Mouse (Mus musculus): ENCODE data around the gene Gpr89. TPM values are rescaled to one million over a fixed set of nuclear protein-coding genes. Genes with fewer than 3 reads are reported as not detected.

Gene Gpr89
- polyA plus RNA-seq, 1 experiment from 2014 or later, result 38.1 TPM

- Histone ChIP-seq H3K36me3 (replicated peaks) (peaks cover 54% of the 10 kb centered on the region), H3K4me1 (no peaks in the 10 kb centered on the region), H3K27ac (replicated peaks) (no peak overlapping the region), H3K9me3 (no peaks in the 10 kb centered on the region), H3K4me3 (no peak overlapping the region), H3K27me3 (replicated peaks; ENCODE audit: low read depth, poor library complexity, severe bottlenecking) (no peaks in the 10 kb centered on the region)
- no peak for DNase-seq (ENCODE audit: low spot score)
- 93% methylated on average over 3 of the region's 3 CpGs for WGBS
Measured at GRCm38 (mm10) chr3:96867863-96868262, 37.3 kb downstream of the Gpr89 start.

- H3K27ac ChIP-seq (replicated peaks), result no peak overlapping the region
- no peaks in the 10 kb centered on the region for H3K4me1 ChIP-seq
- H3K36me3 ChIP-seq (replicated peaks), result 0 out of 2 replicates have a peak, but pooled peaks cover 3% of the 10 kb centered on the region
- DNase-seq (ENCODE audit: low spot score), result no peak
- H3K4me3 ChIP-seq, result no peak overlapping the region
- H3K9me3 ChIP-seq, result no peaks in the 10 kb centered on the region
- WGBS, result 94% methylated on average over 5 of the region's 5 CpGs
- no peaks in the 10 kb centered on the region for H3K27me3 ChIP-seq (replicated peaks; ENCODE audit: low read depth, poor library complexity, severe bottlenecking)
Measured at GRCm38 (mm10) chr3:96860498-96860897, 44.6 kb downstream of the Gpr89 start.

- no peak for DNase-seq (ENCODE audit: low spot score)
- H3K9me3 ChIP-seq, result no peaks in the 10 kb centered on the region
- WGBS, result 71% methylated on average over 3 of the region's 3 CpGs
Measured at GRCm38 (mm10) chr3:96855833-96856232, 49.3 kb downstream of the Gpr89 start.

DNA sequence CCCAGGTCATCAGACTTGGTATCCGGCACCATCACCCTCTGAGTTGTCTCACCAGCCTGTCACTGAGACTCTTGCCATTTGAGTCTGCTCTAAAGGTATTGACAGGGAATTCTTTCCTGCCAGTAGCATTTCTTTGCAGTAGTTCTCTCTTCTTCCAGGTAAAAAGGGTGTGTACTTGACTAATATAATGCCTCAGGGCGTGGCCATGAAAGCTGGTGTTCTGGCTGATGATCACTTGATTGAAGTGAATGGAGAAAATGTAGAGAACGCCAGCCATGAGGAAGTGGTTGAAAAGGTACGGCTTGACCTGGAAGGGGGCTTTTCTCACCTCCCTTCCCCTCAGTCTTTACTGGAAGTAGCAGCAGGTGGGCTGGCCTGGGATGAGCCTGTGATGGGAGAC, 50.8 kb downstream of the Gpr89 start:
- H3K4me1 ChIP-seq, result no peaks in the 10 kb centered on the region
- H3K27ac ChIP-seq (replicated peaks), result no peak overlapping the region
- no peaks in the 10 kb centered on the region for H3K36me3 ChIP-seq (replicated peaks)
- no peaks in the 10 kb centered on the region for H3K27me3 ChIP-seq (replicated peaks; ENCODE audit: low read depth, poor library complexity, severe bottlenecking)
- DNase-seq (ENCODE audit: low spot score), result no peak
- H3K4me3 ChIP-seq, result no peak overlapping the region
- 88% methylated on average over 4 of the region's 4 CpGs for WGBS
- H3K9me3 ChIP-seq, result no peaks in the 10 kb centered on the region

More at GRCm38 (mm10) chr3:96855833-96856232, 49.3 kb downstream of the Gpr89 start:
- Histone ChIP-seq H3K36me3 (replicated peaks) (0 out of 2 replicates have a peak, but pooled peaks cover 3% of the 10 kb centered on the region), H3K27me3 (replicated peaks; ENCODE audit: low read depth, poor library complexity, severe bottlenecking) (no peaks in the 10 kb centered on the region), H3K27ac (replicated peaks) (no peak overlapping the region), H3K4me3 (no peak overlapping the region), H3K4me1 (no peaks in the 10 kb centered on the region)

- 81% methylated on average over 6 of the region's 6 CpGs for WGBS
- no peak overlapping the region for H3K27ac ChIP-seq (replicated peaks)
- peaks cover 6% of the 10 kb centered on the region for H3K4me1 ChIP-seq
- H3K27me3 ChIP-seq (replicated peaks; ENCODE audit: low read depth, poor library complexity, severe bottlenecking), result no peaks in the 10 kb centered on the region
- no peak overlapping the region for H3K4me3 ChIP-seq
- no peak for DNase-seq (ENCODE audit: low spot score)
- no peaks in the 10 kb centered on the region for H3K9me3 ChIP-seq
- H3K36me3 ChIP-seq (replicated peaks), result no peaks in the 10 kb centered on the region
Measured at GRCm38 (mm10) chr3:96852561-96852960, 52.6 kb downstream of the Gpr89 start.

- 88% methylated on average over 2 of the region's 2 CpGs for WGBS
- no peak for DNase-seq (ENCODE audit: low spot score)
- no peaks in the 10 kb centered on the region for H3K36me3 ChIP-seq (replicated peaks)
- H3K27me3 ChIP-seq (replicated peaks; ENCODE audit: low read depth, poor library complexity, severe bottlenecking), result no peaks in the 10 kb centered on the region
- no peaks in the 10 kb centered on the region for H3K9me3 ChIP-seq
- H3K27ac ChIP-seq (replicated peaks), result no peak overlapping the region
- no peak overlapping the region for H3K4me3 ChIP-seq
- H3K4me1 ChIP-seq, result peaks cover 7% of the 10 kb centered on the region
Measured at GRCm38 (mm10) chr3:96849168-96849727, 55.9 kb downstream of the Gpr89 start.

- Histone ChIP-seq H3K36me3 (replicated peaks) (no peaks in the 10 kb centered on the region), H3K27me3 (replicated peaks; ENCODE audit: low read depth, poor library complexity, severe bottlenecking) (no peaks in the 10 kb centered on the region), H3K4me1 (peaks cover 7% of the 10 kb centered on the region), H3K4me3 (no peak overlapping the region), H3K27ac (replicated peaks) (no peak overlapping the region), H3K9me3 (no peaks in the 10 kb centered on the region)
- no peak for DNase-seq (ENCODE audit: low spot score)
- WGBS, result 85% methylated on average over 7 of the region's 8 CpGs
Measured at GRCm38 (mm10) chr3:96848470-96848869, 56.7 kb downstream of the Gpr89 start.

- Histone ChIP-seq H3K4me3 (no peak overlapping the region), H3K36me3 (replicated peaks) (no peaks in the 10 kb centered on the region), H3K27me3 (replicated peaks; ENCODE audit: low read depth, poor library complexity, severe bottlenecking) (no peaks in the 10 kb centered on the region), H3K27ac (replicated peaks) (no peak overlapping the region; the same call in 1 of the 2 replicates), H3K4me1 (peaks cover 7% of the 10 kb centered on the region), H3K9me3 (no peaks in the 10 kb centered on the region)
- WGBS, result 45% methylated on average over 6 of the region's 6 CpGs
- no peak for DNase-seq (ENCODE audit: low spot score)
Measured at GRCm38 (mm10) chr3:96847661-96848060, 57.5 kb downstream of the Gpr89 start.

DNA sequence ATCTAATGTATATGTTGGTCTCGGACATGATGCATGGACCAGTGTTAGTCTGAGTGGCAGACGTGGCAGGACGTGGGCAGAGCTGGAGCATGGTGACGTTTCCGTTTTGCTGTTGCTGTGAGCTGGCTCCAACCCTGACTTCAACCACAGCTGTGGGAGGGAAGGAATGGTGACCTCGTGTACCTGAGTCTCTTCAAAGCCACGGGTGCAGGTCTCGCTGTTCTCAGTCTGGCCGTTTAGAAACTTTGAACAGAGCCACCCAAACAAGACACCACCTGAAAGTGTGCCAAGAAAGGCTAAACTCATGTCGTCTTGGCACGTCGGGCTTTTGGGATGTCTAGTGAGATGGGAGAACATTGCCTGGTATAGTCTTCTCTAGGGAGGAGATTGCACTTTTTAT, 58.2 kb downstream of the Gpr89 start:
- peaks cover 7% of the 10 kb centered on the region for H3K4me1 ChIP-seq
- H3K27me3 ChIP-seq (replicated peaks; ENCODE audit: low read depth, poor library complexity, severe bottlenecking), result no peaks in the 10 kb centered on the region
- no peaks in the 10 kb centered on the region for H3K9me3 ChIP-seq
- H3K4me3 ChIP-seq, result no peak overlapping the region
- H3K36me3 ChIP-seq (replicated peaks), result no peaks in the 10 kb centered on the region
- no peak for DNase-seq (ENCODE audit: low spot score)
- no peak overlapping the region for H3K27ac ChIP-seq (replicated peaks)
- WGBS, result 90% methylated on average over 12 of the region's 12 CpGs

DNA sequence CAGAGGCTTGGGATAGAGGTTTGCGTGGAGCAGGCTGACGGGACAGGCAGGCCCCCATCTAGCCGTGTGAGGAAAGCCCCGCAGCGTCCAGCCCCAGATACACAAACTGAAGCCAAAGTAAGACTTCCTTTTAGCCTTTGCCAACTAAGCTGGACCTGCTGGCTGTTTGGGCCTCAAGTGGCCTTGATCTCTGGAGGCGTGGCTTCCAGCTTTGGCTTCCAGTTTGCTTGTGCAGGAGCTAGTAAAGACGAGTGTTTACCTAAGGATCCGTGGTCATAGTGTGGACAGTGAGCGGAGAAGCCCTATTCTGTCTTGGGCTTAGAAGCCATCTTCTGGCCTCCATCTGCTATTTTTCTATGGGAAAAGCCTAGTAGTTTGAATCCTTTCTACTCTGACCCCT, 59.3 kb downstream of the Gpr89 start:
- WGBS, result 89% methylated on average over 9 of the region's 9 CpGs
- no peak for DNase-seq (ENCODE audit: low spot score)
- H3K27ac ChIP-seq (replicated peaks), result no peak overlapping the region
- no peak overlapping the region for H3K4me3 ChIP-seq
- no peaks in the 10 kb centered on the region for H3K9me3 ChIP-seq
- H3K36me3 ChIP-seq (replicated peaks), result no peaks in the 10 kb centered on the region
- H3K27me3 ChIP-seq (replicated peaks; ENCODE audit: low read depth, poor library complexity, severe bottlenecking), result no peaks in the 10 kb centered on the region
- peaks cover 7% of the 10 kb centered on the region for H3K4me1 ChIP-seq

GRCm38 (mm10) chr3:96845191-96845590, 60.0 kb downstream of the Gpr89 start:
- no peaks in the 10 kb centered on the region for H3K9me3 ChIP-seq
- no peaks in the 10 kb centered on the region for H3K36me3 ChIP-seq (replicated peaks)
- no peaks in the 10 kb centered on the region for H3K27me3 ChIP-seq (replicated peaks; ENCODE audit: low read depth, poor library complexity, severe bottlenecking)
- DNase-seq (ENCODE audit: low spot score), result no peak
- 95% methylated on average over 6 of the region's 6 CpGs for WGBS
- H3K27ac ChIP-seq (replicated peaks), result no peak overlapping the region
- H3K4me3 ChIP-seq, result no peak overlapping the region
- H3K4me1 ChIP-seq, result peaks cover 7% of the 10 kb centered on the region

DNA sequence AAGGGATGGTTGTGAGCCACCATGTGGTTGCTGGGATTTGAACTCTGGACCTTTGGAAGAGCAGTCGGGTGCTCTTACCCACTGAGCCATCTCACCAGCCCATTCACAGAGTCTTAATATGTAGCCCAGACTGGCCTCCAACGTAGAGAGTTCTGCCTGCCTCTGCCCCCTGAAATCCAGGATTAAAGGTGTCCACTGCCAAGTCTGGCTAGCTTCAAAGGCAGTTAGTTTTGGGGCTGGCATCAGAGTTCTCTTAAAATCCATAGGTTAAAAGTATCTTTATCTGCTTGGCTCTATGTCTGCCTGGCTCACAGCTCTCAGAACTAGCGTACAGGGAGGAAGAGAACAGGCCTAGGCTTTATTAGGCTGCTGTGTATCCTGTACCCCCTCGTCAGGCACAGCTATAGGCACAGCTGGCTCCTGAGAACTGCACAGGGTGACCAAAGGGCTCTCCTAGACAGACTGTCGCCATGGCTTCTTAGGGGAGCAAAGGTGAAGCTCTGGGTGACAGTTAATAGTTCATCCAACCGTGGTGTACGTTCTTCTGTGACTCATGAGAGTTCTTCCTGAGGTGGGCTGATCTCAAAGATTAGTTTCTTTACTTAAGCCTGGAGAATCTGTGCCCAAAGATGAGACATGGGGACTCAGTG, 66.0 kb downstream of the Gpr89 start:
- H3K9me3 ChIP-seq, result no peaks in the 10 kb centered on the region
- WGBS, result 76% methylated on average over 7 of the region's 7 CpGs
- no peak for DNase-seq (ENCODE audit: low spot score)
- no peak overlapping the region for H3K27ac ChIP-seq (replicated peaks)
- H3K4me1 ChIP-seq, result no peaks in the 10 kb centered on the region
- no peaks in the 10 kb centered on the region for H3K36me3 ChIP-seq (replicated peaks)
- no peaks in the 10 kb centered on the region for H3K27me3 ChIP-seq (replicated peaks; ENCODE audit: low read depth, poor library complexity, severe bottlenecking)
- H3K4me3 ChIP-seq, result no peak overlapping the region

GRCm38 (mm10) chr3:96836414-96836813, 68.7 kb downstream of the Gpr89 start:
- no peaks in the 10 kb centered on the region for H3K9me3 ChIP-seq
- no peaks in the 10 kb centered on the region for H3K36me3 ChIP-seq (replicated peaks)
- no peak overlapping the region for H3K27ac ChIP-seq (replicated peaks)
- H3K4me1 ChIP-seq, result 0 out of 2 replicates have a peak, but pooled peaks cover 3% of the 10 kb centered on the region
- no peaks in the 10 kb centered on the region for H3K27me3 ChIP-seq (replicated peaks; ENCODE audit: low read depth, poor library complexity, severe bottlenecking)
- no peak overlapping the region for H3K4me3 ChIP-seq
- DNase-seq (ENCODE audit: low spot score), result no peak
- WGBS, result 67% methylated on average over 2 of the region's 2 CpGs

Measured in embryonic facial prominence, embryonic 10.5 days (tissue).